Mouse (Mus musculus): ENCODE measurements around the gene Lrrc58.

Lrrc58 gene

GRCm38 (mm10) chr16:37920842-37921409 is 52.7 kb downstream of the Lrrc58 start:
- no peak for DNase-seq (ENCODE audit: low spot score in 2 of 2)

- no peak for DNase-seq (ENCODE audit: low spot score in 2 of 2)
Measured at GRCm38 (mm10) chr16:37926087-37926486, 57.9 kb downstream of the Lrrc58 start.

GRCm38 (mm10) chr16:37927117-37927516 is 58.9 kb downstream of the Lrrc58 start:
- no peak for DNase-seq (ENCODE audit: low spot score in 2 of 2)

GRCm38 (mm10) chr16:37929006-37929405 is 60.8 kb downstream of the Lrrc58 start:
- DNase-seq (ENCODE audit: low spot score in 2 of 2), result no peak

- DNase-seq (ENCODE audit: low spot score in 2 of 2), result no peak
Measured at GRCm38 (mm10) chr16:37929626-37930025, 61.4 kb downstream of the Lrrc58 start.

GRCm38 (mm10) chr16:37934932-37935331 is 66.7 kb downstream of the Lrrc58 start:
- DNase-seq (ENCODE audit: low spot score in 2 of 2), result no peak

- no peak for DNase-seq (ENCODE audit: low spot score in 2 of 2)
Measured at GRCm38 (mm10) chr16:37937276-37937675, 69.1 kb downstream of the Lrrc58 start.
